Mouse (Mus musculus): ENCODE data around the gene Olfr434.

DNA sequence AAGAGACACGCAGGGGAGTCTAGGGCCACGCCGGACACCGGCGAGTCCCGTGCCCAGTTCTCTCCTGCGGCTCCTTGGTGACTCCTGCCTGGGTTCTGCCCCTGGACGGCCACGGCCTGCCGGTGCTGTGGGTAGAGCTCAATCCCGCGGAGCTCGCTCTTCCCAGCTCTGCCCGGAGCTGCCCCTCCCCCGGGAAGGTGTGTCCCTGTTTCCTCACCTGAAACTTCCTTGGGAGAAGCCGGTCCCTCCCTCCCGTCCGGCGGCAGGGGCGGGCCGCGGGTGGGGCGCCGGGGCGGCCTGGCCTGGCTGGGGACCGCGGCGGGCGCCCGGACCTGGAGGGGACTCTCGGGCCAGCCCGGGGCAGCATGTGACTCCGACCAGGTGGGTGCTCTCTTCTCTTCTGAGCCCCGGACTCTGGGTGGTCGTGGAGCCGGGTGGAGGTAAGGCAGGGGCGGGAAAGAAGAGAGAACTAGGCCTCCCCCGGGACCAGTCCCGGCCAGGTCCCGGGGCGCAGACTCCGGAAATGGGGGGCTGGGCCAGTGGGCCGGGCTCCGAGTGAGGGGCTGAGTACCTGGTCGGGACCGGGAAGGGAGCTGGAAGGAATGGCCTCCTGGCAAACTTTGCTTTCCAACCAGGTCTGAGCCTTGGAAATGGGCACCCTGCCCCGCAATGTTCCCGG lies 52.7 kb downstream of the Olfr434 start, which contains the start of gene Arhgef5:
- TF ChIP-seq GATA1 (IDR thresholded peaks at IDR 0.05; ENCODE audit: borderline replicate concordance, low read length), result no peak
- no peak for TF ChIP-seq FLI1 (IDR thresholded peaks at IDR 0.05; ENCODE audit: low read length)
